Mouse (Mus musculus) NIH3T3 (cell line): ENCODE results near the gene Zfp36l1.

Experiments
- DNase-seq: peaks from one replicate; pipeline ENCODE4 v3.0.0-alpha.2; 2012; ENCODE audit warnings: low read depth

Gene Zfp36l1

DNA sequence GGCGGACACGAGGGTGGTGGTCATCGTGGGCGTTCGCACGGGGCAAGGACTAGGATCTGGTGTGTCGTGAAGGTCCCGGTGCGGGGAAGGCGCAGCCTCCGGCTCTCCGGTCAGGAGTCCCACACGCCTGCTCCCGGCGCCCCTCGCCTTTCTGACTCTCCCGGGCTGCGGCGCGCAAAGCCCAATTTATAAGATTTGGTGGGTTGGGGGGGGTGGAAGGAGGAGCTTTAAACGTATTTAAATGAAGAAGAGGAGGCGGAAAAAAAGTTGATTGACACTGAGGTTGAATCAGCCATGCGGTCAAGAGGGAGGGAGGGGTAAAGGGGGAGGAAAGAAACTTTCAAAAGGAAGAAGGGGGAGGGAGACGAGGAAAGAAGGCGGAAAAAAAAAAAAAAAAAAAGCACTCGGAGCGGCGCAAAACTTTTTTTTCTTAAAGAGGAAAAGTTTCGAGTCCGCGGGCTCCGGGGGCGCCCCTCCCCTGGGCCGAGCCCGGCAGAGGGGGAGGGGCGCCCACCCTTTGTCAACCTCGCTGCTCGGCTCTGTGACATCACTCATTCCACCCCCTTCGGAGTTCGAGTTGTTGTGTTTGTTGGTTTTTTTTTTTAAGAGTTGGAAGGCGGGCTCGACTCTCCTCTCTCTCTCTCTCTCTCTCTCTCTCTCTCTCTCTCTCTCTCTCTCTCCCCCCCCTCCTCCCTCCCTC lies at the start of gene Zfp36l1:
Gene Zfp36l1, minus strand, starts transcription at position 162 of the 700 bp plus-strand sequence.
- peak; percentile 97 for DNase-seq

GRCm38 (mm10) chr12:80162448-80162847 lies 49.6 kb upstream of the Zfp36l1 start:
- no peak for DNase-seq

DNA sequence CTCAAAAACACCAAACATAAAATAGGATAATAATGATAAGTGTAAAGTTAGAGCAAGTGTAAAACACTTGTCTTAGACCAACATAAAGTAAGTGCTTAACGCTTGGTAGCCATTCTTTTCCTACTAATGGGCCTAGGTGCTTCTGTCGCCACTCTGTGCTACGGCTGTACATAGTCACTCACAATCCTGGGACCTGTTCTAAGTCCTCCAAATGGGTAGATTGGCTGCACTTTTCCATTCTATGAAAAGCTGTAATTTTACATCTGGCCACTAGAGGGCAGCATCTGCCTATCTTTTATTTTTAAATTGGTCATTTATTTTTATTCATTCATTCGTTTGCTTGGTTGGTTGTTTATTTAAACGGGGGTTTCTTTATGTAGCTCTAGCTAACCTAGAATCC lies 44.9 kb upstream of the Zfp36l1 start:
- DNase-seq: peak; percentile 66

DNA sequence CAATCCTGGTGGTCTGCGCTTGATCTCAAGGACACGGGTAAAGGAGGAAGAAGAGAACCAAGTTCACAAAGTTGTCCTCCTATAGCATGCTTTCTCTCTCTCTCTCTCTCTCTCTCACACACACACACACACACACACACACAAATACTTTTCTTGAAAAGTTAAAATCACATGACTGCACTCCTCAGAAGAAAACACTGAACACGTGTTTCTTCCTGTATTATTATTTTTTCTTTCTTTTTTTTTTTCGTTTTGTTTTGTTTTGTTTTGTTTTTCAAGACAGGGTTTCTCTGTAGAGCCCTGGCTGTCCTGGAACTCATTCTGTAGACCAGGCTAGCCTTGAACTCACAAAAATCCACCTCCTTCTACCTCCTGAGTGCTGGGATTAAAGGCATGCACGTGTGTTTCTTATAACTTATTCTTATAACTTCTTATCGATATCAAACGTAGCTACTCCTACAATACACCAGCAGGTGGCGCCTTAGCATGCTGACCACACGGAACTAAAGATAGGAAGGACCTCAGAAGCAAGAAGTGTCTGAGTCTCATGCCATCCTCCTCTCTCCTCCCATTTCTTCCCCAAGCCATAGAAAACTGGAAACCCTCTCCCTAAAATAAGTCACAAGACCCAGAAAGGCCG lies 41.0 kb upstream of the Zfp36l1 start:
- DNase-seq: peak; percentile 84

DNA sequence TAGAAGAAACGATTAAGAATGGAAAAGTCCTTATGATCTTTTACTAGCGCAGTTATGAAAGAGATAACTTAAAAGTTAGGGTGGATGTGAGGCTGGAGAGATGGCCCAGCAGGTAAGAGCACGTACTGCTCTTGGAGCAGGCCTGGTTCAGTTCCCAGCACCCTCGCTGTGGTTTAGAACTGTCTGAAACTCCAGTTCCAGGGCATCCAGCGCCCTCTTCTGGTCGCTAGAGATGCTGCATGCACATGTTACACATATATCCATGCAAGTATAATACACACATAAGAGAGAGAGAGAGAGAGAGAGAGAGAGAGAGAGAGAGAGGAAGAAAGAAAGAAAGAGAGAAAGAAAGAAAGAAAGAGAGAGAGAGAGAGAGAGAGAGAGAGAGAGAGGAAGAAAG lies 40.3 kb upstream of the Zfp36l1 start:
- peak; percentile 34 for DNase-seq

DNA sequence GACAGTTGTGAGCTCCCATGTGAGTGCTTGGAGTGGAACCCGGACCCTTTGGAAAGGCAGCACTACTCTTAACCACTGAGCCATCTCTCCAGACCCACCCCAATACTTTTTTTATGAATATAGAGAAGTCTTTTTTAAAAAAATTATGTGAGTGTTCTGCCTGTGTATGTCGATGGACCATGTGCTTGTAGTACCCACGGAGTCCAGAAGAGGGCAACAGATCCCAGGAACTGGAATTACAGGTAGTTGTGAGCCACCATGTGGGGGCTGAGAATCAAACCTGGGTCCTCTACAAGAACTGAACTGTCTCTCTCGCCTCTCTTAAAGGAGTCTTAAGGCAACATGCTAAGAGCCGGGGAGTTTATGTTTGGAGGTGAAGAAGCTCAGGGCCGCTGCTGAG lies 39.0 kb upstream of the Zfp36l1 start:
- DNase-seq: no peak

- DNase-seq: no peak
These were observed 37.8 kb upstream of the Zfp36l1 start for GRCm38 (mm10) chr12:80150624-80151023.

GRCm38 (mm10) chr12:80147563-80148214 lies 34.9 kb upstream of the Zfp36l1 start:
- DNase-seq: no peak

- DNase-seq: peak; percentile 79
These were observed 33.7 kb upstream of the Zfp36l1 start for GRCm38 (mm10) chr12:80146227-80147223.

DNA sequence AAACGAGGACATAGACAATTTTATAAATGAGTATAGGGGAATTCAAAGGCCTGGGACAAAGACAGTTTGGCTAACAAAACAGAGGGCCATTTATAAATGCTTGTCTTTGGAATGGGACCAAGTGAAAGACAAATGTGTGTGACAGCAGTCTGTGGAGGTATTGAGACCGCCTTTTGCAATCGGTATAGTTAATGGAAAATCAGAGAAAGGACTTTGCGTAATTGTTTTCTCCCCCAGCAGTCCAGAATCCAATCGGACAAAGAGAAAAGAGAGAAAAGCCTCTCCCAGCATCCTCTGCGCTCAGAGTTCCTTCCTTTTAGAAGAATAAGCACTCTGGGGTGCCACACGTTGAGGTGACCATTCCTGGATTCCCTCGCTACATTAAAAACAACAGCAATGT lies 32.6 kb upstream of the Zfp36l1 start:
- no peak for DNase-seq

- DNase-seq: no peak
These were observed 32.0 kb upstream of the Zfp36l1 start for GRCm38 (mm10) chr12:80144846-80145245.

- peak; percentile 83 for DNase-seq
These were observed 28.7 kb upstream of the Zfp36l1 start for GRCm38 (mm10) chr12:80141470-80141869.

DNA sequence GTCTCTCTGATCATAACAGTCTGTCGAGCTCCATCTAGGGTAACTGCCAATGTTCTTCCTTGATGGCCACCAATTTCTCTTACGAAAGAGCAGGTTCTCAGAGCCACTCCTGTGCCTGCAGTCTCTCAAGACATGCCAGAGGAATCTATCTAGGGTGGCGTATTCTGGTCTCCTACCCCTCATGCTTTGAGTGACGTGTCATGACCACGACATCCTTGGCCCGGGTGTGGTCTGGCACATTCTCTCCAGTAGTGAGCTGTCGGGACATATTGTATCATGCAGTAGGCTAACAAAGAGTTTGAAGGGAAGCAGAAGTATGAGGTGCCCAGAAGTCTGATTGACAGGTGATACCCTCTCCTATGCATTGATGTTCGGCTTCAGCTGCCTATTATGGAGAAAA lies 28.2 kb upstream of the Zfp36l1 start:
- peak; percentile 48 for DNase-seq

- DNase-seq: no peak
These were observed 24.9 kb upstream of the Zfp36l1 start for GRCm38 (mm10) chr12:80137744-80138143.

GRCm38 (mm10) chr12:80137246-80137645 lies 24.4 kb upstream of the Zfp36l1 start:
- no peak for DNase-seq

GRCm38 (mm10) chr12:80136264-80136930 lies 23.6 kb upstream of the Zfp36l1 start:
- no peak for DNase-seq

DNA sequence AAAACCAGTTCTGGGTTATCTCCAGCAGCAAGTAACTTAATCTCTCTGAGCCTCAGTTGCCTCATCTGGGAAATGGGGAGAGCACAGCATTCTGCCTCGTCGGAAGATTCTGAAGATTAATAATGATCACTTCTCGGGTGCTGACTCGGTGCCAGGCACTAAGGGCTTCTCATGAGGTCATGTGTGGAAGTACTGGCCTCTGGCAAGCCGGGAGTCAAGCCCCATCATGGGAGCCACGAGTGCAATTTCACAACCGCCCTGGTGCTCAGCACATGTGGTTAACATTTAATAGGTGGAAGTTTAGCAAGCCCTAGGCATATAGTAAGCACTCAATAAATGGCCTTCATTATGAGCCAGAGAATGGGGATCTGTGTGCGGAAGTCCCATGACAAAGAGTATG lies 22.4 kb upstream of the Zfp36l1 start:
- peak; percentile 69 for DNase-seq

- DNase-seq: peak; percentile 39
These were observed 20.3 kb upstream of the Zfp36l1 start for GRCm38 (mm10) chr12:80133011-80133545.

DNA sequence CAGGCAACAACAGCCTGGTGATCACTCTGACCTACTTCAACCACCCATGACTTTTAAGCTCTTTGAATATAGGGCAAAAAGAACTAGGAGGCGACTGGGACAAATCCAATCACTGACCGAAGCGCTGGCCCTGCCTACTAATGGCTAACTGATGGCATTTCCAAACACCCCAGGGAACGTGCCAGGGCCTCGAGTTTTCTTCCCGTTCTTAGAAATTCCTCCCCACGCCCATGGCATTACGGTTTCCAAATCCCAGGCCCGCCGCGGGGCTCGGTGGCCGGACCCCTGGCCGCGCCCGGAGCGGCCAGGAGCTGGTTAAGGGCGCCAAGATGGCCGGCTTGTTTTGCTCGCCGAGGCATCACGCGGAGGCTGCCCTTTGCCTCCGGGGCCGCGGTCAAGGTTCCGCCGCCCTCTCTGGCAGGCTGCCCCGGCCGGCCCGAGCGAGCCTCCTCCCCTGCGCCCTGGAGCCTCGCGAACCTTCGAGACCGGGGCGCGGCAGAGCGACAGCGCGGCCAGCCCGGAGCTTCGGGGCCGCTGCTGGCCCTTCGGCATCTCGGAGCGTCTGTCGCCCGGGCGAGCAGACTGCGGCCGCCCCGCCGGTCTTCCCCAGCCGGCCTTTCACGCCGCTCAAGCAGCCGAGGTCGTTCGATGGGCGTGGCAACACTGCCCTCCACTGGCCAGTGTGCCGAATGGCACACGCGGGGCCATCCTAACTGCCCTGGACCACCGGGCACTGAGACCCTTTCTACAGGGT lies 19.6 kb upstream of the Zfp36l1 start:
- peak; percentile 93 for DNase-seq
